Mouse (Mus musculus) layer of hippocampus, adult 18-20 months (tissue): Measurements from ENCODE around the gene Gab2. TPM values are rescaled to one million over a fixed set of nuclear protein-coding genes. Genes with fewer than 3 reads are reported as not detected.

Experiments
- DNase-seq, 2 experiments: peaks; one replicate each; pipeline ENCODE4 v3.0.0; 2022; ENCODE audit warnings: low spot score in 2 of 2
- total RNA-seq, 2 experiments: library from RNA; stranded (reverse); gene quantifications; 2 replicates each; pipeline ENCODE4 v1.2.3; 2021

Gene Gab2
- total RNA-seq, 2 experiments from 2014 or later = 12.5 to 13.5 TPM

DNA sequence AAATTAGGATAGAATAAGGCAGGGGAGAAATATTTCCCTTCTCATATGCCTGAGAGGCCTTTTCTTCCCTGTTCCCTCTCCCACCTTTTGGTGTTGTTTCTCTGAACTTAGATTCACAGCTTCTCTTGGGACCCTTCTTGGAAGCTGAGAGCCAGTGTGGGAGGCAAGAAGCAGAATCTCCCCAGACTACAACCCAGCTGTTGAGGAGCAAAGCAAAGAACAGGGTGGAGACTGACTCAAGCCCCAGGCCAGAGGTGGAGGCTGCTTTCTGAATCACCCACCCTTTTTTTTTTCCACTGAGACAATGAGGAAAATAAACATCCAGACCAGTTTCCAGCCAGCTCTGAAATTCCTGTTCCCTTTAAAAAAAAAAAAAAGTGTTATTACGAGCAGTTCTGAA is 166.3 kb downstream of the Gab2 start:
- DNase-seq = no peak

DNA sequence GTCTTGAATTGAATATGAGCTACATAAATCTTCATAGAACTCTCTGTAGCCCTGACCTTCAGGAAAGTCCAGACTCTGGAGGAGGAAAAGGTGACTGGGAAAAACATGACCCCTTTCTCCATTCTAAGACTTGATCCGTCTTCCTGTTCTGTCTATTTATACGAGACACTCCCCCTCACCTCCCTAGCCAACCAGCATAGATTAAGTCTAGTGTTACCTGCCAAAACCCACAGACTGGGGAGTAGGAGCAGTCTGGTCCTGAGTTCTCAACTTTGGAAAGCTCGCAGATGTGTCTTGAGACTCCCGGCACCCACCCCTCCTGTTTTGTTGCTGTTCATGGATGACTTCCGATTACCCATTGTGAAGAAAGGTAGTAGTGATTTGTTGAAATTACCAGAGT is 166.8 kb downstream of the Gab2 start:
- DNase-seq = no peak

DNA sequence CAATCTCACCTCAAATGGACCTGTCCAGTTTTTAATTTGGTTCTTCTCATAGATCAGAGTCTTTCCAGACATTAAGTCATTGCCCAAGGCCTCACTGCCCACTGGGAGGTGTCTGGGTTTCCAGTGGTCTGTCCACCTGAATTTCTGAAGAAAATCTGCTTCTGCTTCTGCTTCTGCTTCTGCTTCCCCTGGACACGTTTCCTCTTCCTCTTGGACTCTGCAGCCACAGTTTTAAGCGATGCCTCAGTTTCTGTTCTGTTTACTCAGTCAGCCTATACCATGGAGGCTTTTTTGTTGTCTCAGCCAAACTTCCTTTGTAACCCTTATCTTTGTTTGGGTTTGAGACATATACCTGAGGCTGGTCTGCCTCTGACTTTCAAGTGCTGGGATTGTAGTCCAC is 170.3 kb downstream of the Gab2 start:
- no peak for DNase-seq

DNA sequence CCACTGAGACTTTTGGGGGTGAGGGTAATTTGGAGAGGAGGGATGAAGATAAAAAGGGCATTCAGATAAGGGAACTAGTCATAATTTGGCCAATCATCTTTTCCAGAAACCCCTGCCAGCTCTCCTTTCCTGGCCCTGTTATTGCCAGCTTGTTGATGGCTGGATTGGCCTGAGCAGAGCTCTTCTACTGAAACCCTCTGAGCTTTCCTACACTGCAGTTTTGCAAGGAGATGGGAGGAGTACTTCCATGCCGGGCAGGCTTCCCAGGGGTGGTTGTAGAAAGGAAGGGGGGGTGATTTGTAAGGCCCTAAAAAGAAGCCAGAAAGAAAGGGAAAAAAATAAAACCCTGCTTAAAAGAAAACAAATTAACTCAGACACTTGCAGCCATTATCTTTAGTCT is 181.2 kb downstream of the Gab2 start:
- no peak for DNase-seq

DNA sequence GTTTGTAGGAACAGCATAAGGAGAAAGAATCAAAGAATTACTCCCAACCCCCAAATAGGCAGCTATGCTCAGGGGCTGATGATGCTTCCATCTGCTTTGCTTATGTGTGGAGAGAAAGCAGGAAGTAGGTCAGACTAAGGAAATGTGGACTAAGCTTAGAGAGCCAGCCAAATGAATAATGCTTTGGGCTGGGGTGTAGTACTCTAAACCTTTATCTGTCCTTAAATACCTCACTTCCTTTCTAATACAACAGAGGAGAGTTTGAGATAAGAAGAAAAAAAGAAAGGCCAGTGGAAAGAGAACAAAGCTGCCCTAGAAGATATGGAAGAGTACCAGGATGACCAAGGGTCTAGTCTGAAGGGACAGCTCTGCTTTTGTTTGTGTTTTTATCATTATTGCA is 189.0 kb downstream of the Gab2 start:
- DNase-seq = no peak

- no peak for DNase-seq
Observed at GRCm38 (mm10) chr7:97271068-97271467, 189.7 kb downstream of the Gab2 start.

- DNase-seq = no peak
Observed at GRCm38 (mm10) chr7:97296986-97297385, 215.6 kb downstream of the Gab2 start.

- peak; percentile 35 to 84 for DNase-seq
Observed at GRCm38 (mm10) chr7:97297466-97297865, 216.1 kb downstream of the Gab2 start.

DNA sequence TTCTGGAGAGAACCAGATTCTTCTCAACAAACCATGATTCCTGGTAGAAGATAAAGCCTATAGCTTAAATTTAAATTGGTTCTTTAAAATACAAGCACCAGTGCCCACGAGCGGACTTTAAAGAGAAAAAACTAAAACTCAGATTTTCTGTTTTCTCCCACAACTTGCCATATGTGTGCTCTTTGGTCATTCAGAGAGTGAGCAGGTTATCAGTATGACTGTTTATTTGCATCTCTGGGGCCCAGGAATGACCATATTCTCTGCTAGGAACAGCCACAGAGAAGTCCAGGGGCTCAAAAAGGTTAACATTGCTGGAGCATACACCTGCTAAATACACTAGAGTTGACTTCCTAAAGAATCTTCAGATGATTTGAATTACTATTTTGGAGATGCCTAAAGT is 216.9 kb downstream of the Gab2 start:
- DNase-seq = no peak

DNA sequence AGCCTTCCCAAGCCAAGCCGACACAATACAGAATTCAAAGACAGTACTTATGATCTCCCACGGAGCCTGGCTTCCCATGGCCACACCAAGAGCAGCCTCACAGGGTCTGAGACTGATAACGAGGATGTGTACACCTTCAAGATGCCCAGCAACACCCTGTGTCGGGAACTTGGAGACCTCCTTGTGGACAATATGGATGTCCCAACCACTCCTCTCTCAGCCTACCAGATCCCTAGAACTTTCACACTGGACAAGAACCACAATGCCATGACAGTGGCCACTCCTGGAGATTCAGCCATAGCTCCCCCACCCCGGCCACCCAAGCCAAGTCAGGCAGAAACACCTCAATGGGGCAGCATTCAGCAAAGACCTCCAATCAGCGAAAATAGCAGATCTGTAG is 217.6 kb downstream of the Gab2 start:
- no peak for DNase-seq

DNA sequence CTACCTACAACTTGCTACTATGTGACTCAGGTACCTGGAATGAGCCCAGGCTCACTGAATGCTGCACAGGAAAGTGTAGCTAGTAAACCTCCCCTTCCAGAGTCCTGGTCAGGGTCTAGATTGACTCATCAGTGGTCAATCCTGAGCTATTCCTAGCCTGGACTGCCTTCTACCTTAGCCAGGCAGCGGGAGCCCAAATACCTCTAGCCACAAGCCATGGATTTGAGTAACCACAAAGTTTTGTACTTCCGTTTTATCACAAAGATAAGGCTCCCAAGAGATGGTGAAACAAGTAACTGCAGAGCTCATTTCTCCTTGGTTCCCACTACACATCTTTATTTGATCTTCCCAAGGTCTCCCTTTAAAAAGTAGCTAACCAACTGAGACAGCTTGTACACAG is 219.5 kb downstream of the Gab2 start:
- no peak for DNase-seq

DNA sequence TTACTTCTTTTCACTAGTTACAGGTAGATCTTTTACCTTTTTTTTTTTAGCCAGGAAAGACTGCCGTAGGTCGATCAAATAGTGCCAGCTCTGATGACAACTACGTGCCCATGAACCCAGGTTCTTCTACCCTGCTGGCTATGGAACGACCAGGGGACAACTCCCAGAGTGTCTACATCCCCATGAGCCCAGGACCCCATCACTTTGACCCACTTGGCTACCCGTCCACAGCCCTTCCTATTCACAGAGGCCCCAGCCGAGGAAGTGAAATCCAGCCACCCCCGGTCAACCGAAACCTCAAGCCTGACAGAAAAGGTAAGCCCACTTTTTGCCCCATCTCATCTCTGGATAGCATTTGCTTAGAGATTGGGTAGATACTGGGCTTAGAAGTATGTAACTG is 219.9 kb downstream of the Gab2 start:
- no peak for DNase-seq

GRCm38 (mm10) chr7:97302261-97302660 is 220.9 kb downstream of the Gab2 start:
- no peak for DNase-seq

GRCm38 (mm10) chr7:97302876-97303275 is 221.5 kb downstream of the Gab2 start:
- no peak for DNase-seq

DNA sequence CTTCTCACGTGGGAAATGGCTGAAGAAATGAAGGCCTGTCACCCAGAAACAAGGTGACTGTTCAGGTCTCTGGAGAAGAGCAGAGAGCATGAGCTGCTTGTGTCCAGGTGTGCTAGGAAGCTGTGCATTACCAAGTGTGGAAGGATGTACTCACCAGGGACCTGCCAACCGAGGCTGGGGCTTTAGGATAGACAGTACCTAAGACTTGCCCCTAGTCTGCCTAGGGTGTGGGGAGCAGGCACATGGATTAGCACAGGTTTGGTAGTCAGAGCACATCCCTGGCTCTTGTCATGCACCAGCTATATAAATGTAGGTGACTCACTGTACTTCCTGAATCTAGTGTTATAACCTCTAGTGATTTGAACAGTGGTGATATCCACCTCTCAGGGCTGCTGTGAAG is 222.2 kb downstream of the Gab2 start:
- DNase-seq = no peak

DNA sequence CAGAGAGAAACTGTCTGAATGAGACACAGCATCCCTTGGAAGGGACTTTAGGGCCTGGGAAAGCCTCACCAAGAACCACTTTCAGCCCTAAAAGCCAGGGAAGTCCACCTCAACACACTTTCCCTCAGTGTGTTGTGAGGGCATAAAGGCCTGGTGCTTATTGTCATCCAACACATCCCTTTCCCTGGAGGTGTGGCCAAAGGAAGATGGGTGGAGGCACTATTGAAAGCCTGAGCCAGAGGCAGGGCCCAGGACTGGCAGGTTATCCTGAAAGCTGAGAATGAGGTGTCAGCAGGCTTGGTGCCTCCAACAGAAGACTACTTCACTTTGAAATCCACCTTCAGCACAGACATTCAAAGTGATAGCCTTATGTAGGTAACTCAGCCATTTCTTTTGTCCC is 223.1 kb downstream of the Gab2 start:
- DNase-seq = no peak

DNA sequence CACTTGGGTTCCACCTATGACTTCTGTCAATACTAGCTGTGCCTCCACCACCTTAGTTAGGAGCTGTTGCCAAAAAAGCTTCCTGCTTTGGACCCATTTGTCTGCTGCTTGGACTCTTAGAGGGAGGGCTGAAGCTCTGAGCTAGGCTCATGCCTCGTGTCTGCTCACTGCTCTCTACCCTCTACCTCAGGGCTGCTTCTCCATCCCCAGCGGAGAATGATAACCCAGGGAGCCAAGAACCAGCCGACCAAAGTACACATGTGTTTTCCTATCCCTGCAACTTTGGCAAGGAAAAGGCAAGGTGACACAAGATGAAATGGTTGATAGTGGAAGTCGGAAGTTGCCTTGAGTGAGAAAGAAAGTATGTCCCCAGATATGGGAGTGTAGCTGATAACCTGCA is 223.8 kb downstream of the Gab2 start:
- DNase-seq = no peak

- no peak for DNase-seq
Observed at GRCm38 (mm10) chr7:97306813-97307212, 225.4 kb downstream of the Gab2 start.

GRCm38 (mm10) chr7:97307546-97307945 is 226.2 kb downstream of the Gab2 start:
- DNase-seq = no peak

- DNase-seq = no peak
Observed at GRCm38 (mm10) chr7:97309461-97310340, 228.3 kb downstream of the Gab2 start.

DNA sequence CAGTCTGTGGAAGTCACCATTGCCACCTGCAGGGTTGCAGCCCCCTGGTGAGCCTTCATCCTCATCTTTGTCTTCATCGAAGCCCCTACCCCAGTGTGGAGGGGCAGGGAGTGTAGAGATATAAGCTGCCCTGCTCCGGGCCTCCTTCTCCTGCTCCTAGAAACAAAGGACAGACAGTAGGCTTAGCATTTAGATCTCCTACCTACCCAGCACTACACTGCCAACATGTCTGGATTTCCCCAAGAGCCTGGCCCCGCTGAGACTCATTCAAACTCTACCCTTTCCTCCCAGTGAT is 228.9 kb downstream of the Gab2 start:
- DNase-seq = no peak

DNA sequence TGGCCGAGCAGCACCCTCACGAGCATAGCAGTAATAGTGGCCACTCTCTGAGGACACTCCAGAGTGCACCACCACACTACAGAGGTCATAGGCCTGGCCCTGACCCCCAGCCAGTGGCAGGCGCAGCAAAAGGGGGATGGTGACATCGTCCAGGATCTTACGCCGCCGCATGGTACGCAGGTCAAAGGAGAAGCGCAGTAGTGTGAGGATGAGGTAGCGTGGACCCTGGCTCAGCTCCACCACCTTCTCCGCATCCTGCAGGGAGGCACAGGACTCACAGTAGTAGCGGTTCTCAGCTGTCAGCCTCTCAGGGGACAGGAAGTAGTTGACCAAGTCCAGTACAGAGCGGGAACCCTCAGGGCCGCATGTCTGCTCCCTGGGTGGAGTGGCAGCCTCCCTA is 230.2 kb downstream of the Gab2 start:
- no peak for DNase-seq

- no peak for DNase-seq
Observed at GRCm38 (mm10) chr7:97312196-97312595, 230.8 kb downstream of the Gab2 start.

DNA sequence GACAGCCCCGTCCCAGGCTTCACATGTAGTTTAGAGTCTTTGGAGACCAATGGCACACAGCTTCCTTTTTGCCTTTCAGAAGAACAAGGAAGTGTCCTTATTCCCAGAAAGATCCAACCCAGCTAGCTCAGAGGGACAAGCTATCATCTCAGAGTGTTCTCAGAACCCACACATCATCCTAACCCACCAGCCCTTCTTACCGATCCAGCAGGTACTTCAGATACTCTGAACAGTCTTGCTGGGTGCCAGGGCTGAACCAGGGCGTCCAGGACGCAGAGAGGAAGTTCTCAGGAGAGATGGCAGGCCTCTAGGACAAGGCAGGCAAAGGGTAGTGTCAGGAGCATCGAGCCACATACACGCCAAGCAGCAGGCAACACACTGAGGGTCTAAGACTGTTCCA is 231.5 kb downstream of the Gab2 start:
- DNase-seq = no peak
